Mouse (Mus musculus) forebrain, embryonic 11.5 days (tissue): ENCODE results near the gene Mphosph8. TPM values are rescaled to one million over a fixed set of nuclear protein-coding genes. Genes with fewer than 3 reads are reported as not detected.

Source experiments
- ATAC-seq: fragments of 200-750 bp; cut with Nextera tagmentation; replicated peaks from 2 replicates; pipeline ENCODE4 v1.8.0; 2017; ENCODE audit warnings: moderate TSS enrichment; ENCODE audit not compliant: low FRiP score
- DNase-seq: peaks from one replicate; pipeline ENCODE4 v3.0.0-alpha.2; 2017; ENCODE audit warnings: low spot score
- H3K27ac ChIP-seq: fragments of 300-500 bp; sonication (generic); 2 replicates; pipeline ENCODE4 v1.5.1; 2014; ENCODE audit warnings: low read depth, low read length
- H3K27me3 ChIP-seq: fragments of 300-500 bp; sonication (generic); 2 replicates; pipeline ENCODE4 v1.6.1; 2014; ENCODE audit warnings: mild to moderate bottlenecking, low read length, mixed read lengths; ENCODE audit not compliant: control insufficient read depth, insufficient read depth
- H3K36me3 ChIP-seq: fragments of 300-500 bp; sonication (generic); 2 replicates; pipeline ENCODE4 v1.6.1; 2014; ENCODE audit warnings: mild to moderate bottlenecking, low read length, moderate library complexity, mixed read lengths; ENCODE audit not compliant: control insufficient read depth, insufficient read depth
- H3K4me1 ChIP-seq: fragments of 300-500 bp; sonication (generic); replicated peaks from 2 replicates; pipeline ENCODE4 v1.6.1; 2014; ENCODE audit warnings: low read length, mixed read lengths; ENCODE audit not compliant: control insufficient read depth, insufficient read depth
- H3K4me2 ChIP-seq: fragments of 300-500 bp; sonication (generic); 2 replicates; pipeline ENCODE4 v1.6.1; 2014; ENCODE audit warnings: low read depth, mild to moderate bottlenecking, low read length, moderate library complexity, mixed read lengths; ENCODE audit not compliant: severe bottlenecking
- H3K4me3 ChIP-seq: fragments of 300-500 bp; sonication (generic); 2 replicates; pipeline ENCODE4 v1.5.1; 2014; ENCODE audit warnings: low read depth, low read length
- H3K9ac ChIP-seq: fragments of 300-500 bp; sonication (generic); 2 replicates; pipeline ENCODE4 v1.6.1; 2014; ENCODE audit warnings: low read length
- H3K9me3 ChIP-seq: fragments of 300-500 bp; sonication (generic); 2 replicates; pipeline ENCODE4 v1.6.1; 2016; ENCODE audit warnings: low read length, mixed read lengths; ENCODE audit not compliant: control insufficient read depth
- WGBS: fragments of 180-500 bp; shearing (Covaris S2); extraction: QIAGEN DNeasy Blood & Tissue Kit; methylation state at CpG from one replicate; pipeline ENCODE4 v1.1.7; 2014; 5-methylcytosine and 5-hydroxymethylcytosine counted together
- polyA plus RNA-seq: library from polyadenylated mRNA; unstranded; fragments of >200 nt; fragmentation: Nextera tagmentation; extraction: Ambion mirVana; gene quantifications from 2 replicates; pipeline ENCODE4 v1.2.1, GENCODE M21; 2014

The Mphosph8 gene
- polyA plus RNA-seq: 39.4 and 50.2 TPM in 2 replicates

GRCm38 (mm10) chr14:56667969-56668802 lies at the start of gene Mphosph8:
TSS of gene Mphosph8 (plus strand) at chr14:56668248.
- H3K27me3 ChIP-seq: no peaks in the 10 kb centered on the region
- under 1% methylated on average over 70 of the region's 70 CpGs for WGBS
- peak within 1 kb of the TSS; percentile 91 for H3K27ac ChIP-seq
- H3K4me1 ChIP-seq: peaks cover 6% of the 10 kb centered on the region; the same call in 1 of the 2 replicates
- peak within 1 kb of the TSS; percentile 74 for H3K4me2 ChIP-seq
- H3K36me3 ChIP-seq: peaks cover 4% of the 10 kb centered on the region; the same call in 1 of the 2 replicates
- DNase-seq: peak; percentile 100
- peak within 1 kb of the TSS; percentile 93 for H3K9ac ChIP-seq
- peak; percentile 99 for ATAC-seq
- H3K4me3 ChIP-seq: peak within 1 kb of the TSS; percentile 86
- H3K9me3 ChIP-seq: no peaks in the 10 kb centered on the region

GRCm38 (mm10) chr14:56620425-56620824 lies 47.6 kb upstream of the Mphosph8 start:
- H3K9ac ChIP-seq: no peak overlapping the region
- H3K4me3 ChIP-seq: no peak overlapping the region
- no peak for DNase-seq
- no peaks in the 10 kb centered on the region for H3K36me3 ChIP-seq
- no peaks in the 10 kb centered on the region for H3K9me3 ChIP-seq
- no peak overlapping the region for H3K4me2 ChIP-seq
- ATAC-seq: no peak
- H3K27me3 ChIP-seq: no peaks in the 10 kb centered on the region
- no peaks in the 10 kb centered on the region for H3K4me1 ChIP-seq
- 94% methylated on average over 8 of the region's 8 CpGs for WGBS
- no peak overlapping the region for H3K27ac ChIP-seq

GRCm38 (mm10) chr14:56626202-56626601 lies 41.8 kb upstream of the Mphosph8 start:
- H3K27ac ChIP-seq: no peak overlapping the region
- H3K9ac ChIP-seq: no peak overlapping the region
- no peaks in the 10 kb centered on the region for H3K36me3 ChIP-seq
- ATAC-seq (no peak), DNase-seq (no peak)
- no peaks in the 10 kb centered on the region for H3K27me3 ChIP-seq
- H3K4me3 ChIP-seq: no peak overlapping the region
- WGBS: 90% methylated on average over 4 of the region's 4 CpGs
- H3K4me1 ChIP-seq: no peaks in the 10 kb centered on the region
- H3K9me3 ChIP-seq: no peaks in the 10 kb centered on the region
- no peak overlapping the region for H3K4me2 ChIP-seq

- no peaks in the 10 kb centered on the region for H3K9me3 ChIP-seq
- H3K36me3 ChIP-seq: no peaks in the 10 kb centered on the region
- no peak overlapping the region for H3K27ac ChIP-seq
- no peak overlapping the region for H3K9ac ChIP-seq
- no peaks in the 10 kb centered on the region for H3K27me3 ChIP-seq
- no peak for ATAC-seq
- no peak for DNase-seq
- H3K4me1 ChIP-seq: no peaks in the 10 kb centered on the region
- WGBS: 90% methylated on average over 3 of the region's 3 CpGs
- H3K4me2 ChIP-seq: no peak overlapping the region
- H3K4me3 ChIP-seq: no peak overlapping the region
Measured at GRCm38 (mm10) chr14:56628336-56628735, 39.7 kb upstream of the Mphosph8 start.

GRCm38 (mm10) chr14:56631109-56631508 lies 36.9 kb upstream of the Mphosph8 start:
- Histone ChIP-seq H3K4me3 (no peak overlapping the region), H3K9me3 (no peaks in the 10 kb centered on the region), H3K4me2 (no peak overlapping the region), H3K27ac (no peak overlapping the region), H3K36me3 (no peaks in the 10 kb centered on the region), H3K9ac (no peak overlapping the region), H3K27me3 (no peaks in the 10 kb centered on the region), H3K4me1 (no peaks in the 10 kb centered on the region)
- WGBS: 93% methylated on average over 2 of the region's 2 CpGs
- ATAC-seq (no peak), DNase-seq (no peak)

GRCm38 (mm10) chr14:56647206-56647605 lies 20.8 kb upstream of the Mphosph8 start:
- ATAC-seq (no peak), DNase-seq (peak; percentile 29)
- Histone ChIP-seq H3K4me3 (no peak overlapping the region), H3K9ac (no peak overlapping the region), H3K27me3 (no peaks in the 10 kb centered on the region), H3K4me1 (no peaks in the 10 kb centered on the region), H3K4me2 (no peak overlapping the region), H3K27ac (no peak overlapping the region), H3K9me3 (no peaks in the 10 kb centered on the region), H3K36me3 (no peaks in the 10 kb centered on the region)
- 65% methylated on average over 7 of the region's 7 CpGs for WGBS

- ATAC-seq: no peak
- Histone ChIP-seq H3K4me3 (no peak overlapping the region), H3K36me3 (no peaks in the 10 kb centered on the region), H3K9me3 (no peaks in the 10 kb centered on the region; the same call in 1 of the 2 replicates), H3K9ac (no peak overlapping the region), H3K27me3 (no peaks in the 10 kb centered on the region), H3K27ac (no peak overlapping the region), H3K4me1 (no peaks in the 10 kb centered on the region), H3K4me2 (no peak overlapping the region)
- no peak for DNase-seq
Measured at GRCm38 (mm10) chr14:56649448-56649847, 18.6 kb upstream of the Mphosph8 start.

- no peak overlapping the region for H3K4me2 ChIP-seq
- H3K9me3 ChIP-seq: no peaks in the 10 kb centered on the region
- ATAC-seq (no peak), DNase-seq (no peak)
- H3K27me3 ChIP-seq: no peaks in the 10 kb centered on the region
- H3K9ac ChIP-seq: no peak overlapping the region
- peaks cover 6% of the 10 kb centered on the region; the same call in 1 of the 2 replicates for H3K4me1 ChIP-seq
- no peak overlapping the region for H3K27ac ChIP-seq
- 84% methylated on average over 5 of the region's 5 CpGs for WGBS
- no peaks in the 10 kb centered on the region for H3K36me3 ChIP-seq
- H3K4me3 ChIP-seq: no peak overlapping the region
Measured at GRCm38 (mm10) chr14:56665651-56666050, 2.4 kb upstream of the Mphosph8 start.

- H3K4me3 ChIP-seq: no peak overlapping the region
- H3K4me2 ChIP-seq: no peak overlapping the region
- DNase-seq (no peak), ATAC-seq (no peak)
- no peaks in the 10 kb centered on the region for H3K36me3 ChIP-seq
- WGBS: 74% methylated on average over 3 of the region's 3 CpGs
- H3K27me3 ChIP-seq: no peaks in the 10 kb centered on the region
- H3K9ac ChIP-seq: peak overlapping the region; percentile 69; the same call in 1 of the 2 replicates
- H3K27ac ChIP-seq: no peak overlapping the region
- H3K4me1 ChIP-seq: peaks cover 6% of the 10 kb centered on the region; the same call in 1 of the 2 replicates
- H3K9me3 ChIP-seq: no peaks in the 10 kb centered on the region
Measured at GRCm38 (mm10) chr14:56666909-56667308, 1.1 kb upstream of the Mphosph8 start.
